Mouse (Mus musculus) ovary, postnatal 36 days (tissue): ENCODE measurements around the gene Tmem53.

Experiments used
- DNase-seq: peaks from one replicate; pipeline ENCODE4 v3.0.0; 2022; ENCODE audit warnings: low spot score, mixed read lengths

Gene Tmem53

DNA sequence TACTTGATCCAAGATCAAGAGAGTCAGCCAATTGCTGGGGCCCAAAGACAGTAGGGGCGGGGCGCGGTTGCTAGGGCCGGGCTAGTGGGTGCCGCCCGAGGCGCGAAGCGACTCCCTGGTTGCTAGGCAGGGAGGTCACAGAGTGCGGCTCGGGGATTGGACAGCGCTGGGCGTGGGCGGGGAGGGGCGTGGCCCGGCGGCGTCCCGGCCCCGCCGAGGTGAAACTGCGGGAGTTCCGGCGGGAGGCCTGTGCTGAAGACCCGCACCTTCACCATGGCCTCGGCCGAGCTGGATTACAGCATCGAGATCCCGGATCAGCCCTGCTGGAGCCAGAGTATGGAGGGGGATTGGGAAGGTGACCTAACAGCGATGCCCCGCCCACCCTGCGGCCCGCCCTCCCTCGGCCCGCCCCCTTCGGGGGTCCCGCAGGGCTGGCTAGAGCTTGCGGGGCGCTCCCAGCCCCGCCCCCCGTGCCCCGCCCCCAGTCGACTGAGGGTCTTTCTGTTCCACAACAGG lies at the start of gene Tmem53, which contains the start of gene Armh1:
Gene Tmem53, plus strand, starts transcription at position 151 of the 516 bp plus-strand sequence.
Gene Armh1, minus strand, starts transcription at position 325 of the 516 bp plus-strand sequence.
- DNase-seq, result peak; percentile 94

DNA sequence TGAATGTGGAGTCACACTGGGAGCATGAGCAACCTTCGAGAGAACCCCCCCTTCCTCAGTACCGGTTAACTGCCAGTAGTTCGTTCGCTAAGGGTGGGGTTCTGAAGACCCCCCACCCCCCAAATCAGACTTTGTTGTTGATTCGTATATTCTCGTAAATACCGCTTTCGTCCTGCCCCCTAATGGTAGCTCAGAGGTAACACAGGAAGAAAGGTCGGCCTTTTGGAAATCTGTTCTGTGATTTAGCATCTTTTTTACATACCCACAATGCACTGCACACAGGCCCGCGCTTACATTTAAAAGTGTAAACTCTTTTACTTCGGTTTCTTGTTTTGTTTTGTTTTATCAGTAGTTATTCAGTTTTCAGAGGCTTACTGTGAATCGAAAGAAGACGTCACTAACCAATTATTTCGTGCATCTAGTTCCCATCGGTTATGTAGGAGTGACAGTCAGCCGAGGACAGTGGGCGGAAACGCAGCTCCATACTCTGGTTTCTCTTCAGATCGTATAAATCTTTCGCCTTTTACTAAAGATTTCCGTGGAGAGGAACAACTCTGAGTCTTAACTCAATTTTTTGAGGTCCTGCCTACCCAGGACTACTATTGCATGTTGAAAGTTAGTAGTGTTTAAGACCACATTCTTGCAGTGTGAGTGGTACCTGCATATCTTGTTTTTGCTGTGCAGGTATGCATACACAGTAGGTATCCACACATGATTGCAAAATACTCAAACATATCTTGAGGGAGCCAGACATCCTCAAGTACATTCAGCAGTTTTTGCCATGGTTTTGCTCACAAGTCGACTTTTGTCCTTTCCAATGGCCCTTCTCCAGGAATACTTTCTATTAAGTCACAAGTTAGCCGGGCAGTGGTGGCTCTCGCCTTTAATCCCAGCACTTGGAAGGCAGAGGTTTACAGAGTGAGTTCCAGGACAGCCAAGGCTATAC lies 49.4 kb upstream of the Tmem53 start:
- DNase-seq, result no peak

DNA sequence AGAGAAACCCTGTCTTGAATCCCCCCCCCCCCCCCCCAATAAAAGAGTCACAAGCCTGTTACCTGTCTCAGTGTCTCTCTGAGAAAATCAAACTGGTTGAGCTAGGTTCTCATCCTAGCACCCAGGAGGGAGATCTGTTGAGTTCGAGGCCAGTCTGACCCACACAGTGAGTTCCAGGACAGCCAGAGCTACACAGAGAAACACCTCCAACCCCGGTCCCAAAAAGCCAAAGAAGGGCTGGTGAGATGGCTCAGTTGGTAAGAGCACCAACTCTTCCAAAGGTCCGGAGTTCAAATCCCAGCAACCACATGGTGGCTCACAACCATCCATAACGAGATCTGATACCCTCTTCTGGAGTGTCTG lies 48.8 kb upstream of the Tmem53 start:
- no peak for DNase-seq

DNA sequence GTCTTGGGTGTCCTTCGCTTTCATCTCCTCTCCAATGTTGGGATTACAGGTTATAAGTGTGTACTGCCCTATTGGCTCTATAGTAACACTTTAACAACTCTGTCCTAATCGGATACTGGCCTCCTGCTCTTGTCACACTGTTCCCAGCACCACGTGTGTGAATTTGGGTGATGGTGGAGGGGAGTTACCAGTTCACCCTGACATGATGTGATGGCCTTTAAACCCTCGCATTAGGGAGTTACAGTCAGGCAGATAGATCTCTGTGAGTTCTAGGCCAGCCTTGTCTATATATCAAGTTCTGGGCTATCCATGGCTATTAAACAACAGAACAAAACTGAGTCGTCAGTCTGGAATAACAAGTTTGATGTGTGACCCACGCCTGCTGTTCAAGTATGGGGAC lies 42.2 kb upstream of the Tmem53 start:
- no peak for DNase-seq

DNA sequence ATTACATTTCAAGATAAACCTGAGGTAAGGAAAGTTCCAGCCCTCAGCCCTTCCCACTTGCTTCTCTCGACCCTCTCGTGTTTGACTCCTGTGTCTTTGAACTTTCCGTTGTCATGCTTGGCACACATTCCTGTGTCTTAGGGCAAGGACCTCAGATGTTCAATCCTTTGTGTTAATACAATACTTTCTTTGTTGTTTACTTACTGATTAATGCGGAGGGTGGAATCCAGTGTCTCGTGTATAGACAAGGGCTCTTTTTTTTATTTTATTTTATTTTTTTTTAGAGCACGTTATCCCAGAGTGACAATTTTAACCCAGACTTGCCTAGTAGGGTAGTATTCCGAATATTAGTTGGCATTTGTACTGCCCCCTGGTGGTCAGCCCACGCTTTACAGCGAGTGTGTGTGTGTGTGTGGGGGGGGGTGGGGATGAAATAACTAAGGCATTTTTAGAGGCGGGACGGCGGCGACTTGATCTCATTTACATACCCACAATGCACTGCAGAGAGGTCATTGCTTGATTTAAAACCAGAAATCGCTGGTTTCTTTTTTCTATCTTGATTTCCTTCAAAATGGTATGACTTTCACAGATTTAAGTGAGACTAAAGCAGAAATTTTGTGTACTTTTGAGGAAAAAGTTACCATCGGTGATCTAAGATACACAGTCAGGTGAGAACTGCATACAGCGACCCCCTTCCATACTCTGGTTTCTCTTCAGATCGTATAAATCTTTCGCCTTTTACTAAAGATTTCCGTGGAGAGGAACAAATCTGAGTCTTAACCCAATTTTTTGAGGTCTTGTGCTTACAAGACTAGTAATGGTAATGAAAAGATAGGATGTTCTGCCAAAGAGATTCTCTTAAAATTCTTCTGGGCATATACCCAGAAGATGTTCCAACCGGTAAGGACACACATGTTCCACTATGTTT lies 41.3 kb upstream of the Tmem53 start:
- peak; percentile 77 for DNase-seq

DNA sequence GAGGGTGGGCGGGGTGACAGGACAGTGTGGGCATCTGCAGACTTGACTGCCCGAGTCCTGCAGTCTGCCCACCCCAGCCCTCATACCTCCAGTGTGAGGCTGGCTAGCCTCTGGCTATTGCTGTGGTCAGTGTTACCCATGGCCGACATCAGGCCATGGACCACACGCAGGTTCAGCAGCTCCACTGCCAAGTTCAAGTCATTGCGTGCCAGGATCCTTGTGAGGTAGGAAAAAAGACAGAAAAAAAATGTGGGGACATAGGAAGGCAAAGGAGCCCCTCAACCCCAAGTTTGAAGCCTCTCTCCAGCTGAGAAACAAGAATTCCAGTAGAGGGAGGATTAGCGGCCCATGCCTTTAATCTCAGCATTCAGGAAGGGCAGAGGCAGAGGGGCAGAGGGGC lies 37.5 kb upstream of the Tmem53 start:
- DNase-seq, result no peak

DNA sequence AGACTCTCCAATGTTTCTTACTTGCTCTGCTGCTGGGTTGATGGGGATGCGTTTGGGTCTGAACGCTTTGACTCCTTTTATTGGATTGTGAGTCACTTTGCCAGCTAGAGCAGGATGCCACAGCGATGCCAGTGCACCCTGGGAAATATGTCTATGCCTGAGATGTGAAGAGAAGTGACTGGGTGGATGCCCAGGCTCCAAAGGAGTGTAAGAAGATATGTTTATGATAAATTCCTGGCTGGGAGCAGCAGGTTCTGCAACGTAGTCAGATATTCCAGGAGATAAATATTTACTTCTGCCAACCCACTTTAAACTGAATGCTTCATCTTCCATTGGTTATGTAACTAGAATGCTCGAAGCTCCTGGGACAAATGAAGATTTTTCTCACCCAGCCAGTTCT lies 34.7 kb upstream of the Tmem53 start:
- no peak for DNase-seq

DNA sequence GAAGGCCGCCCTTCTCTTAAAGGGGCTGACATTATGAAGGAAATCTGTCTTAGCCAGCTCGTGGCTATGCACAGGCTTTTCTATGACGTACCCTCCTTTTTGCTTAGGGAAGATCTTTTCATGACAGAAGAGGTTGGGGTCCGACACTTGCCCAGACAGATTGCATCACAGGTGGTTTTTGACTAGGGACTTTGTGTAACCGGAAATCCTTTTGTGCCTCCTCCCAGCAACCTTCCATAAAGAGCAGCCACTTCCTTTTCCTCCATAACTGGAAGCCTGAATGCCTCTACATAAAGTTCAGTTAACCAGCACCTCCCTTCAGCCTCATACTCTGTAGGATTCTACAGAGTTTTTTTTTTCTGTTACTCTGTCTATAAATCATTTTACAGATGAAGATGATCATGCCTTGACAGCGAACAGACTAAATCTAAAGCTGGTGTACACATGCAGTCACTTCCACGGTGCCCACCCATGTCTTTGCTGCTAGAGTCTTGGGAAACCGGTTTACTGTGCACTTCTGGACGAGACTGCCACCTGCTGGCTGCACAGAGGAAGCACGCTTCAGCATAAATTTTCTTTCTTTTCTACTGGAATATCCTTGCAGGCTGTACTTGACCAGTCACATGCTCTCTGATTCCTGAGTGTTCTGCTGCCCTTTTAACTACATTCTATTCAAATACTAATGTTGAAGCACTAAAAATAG lies 33.1 kb upstream of the Tmem53 start:
- peak; percentile 51 for DNase-seq

DNA sequence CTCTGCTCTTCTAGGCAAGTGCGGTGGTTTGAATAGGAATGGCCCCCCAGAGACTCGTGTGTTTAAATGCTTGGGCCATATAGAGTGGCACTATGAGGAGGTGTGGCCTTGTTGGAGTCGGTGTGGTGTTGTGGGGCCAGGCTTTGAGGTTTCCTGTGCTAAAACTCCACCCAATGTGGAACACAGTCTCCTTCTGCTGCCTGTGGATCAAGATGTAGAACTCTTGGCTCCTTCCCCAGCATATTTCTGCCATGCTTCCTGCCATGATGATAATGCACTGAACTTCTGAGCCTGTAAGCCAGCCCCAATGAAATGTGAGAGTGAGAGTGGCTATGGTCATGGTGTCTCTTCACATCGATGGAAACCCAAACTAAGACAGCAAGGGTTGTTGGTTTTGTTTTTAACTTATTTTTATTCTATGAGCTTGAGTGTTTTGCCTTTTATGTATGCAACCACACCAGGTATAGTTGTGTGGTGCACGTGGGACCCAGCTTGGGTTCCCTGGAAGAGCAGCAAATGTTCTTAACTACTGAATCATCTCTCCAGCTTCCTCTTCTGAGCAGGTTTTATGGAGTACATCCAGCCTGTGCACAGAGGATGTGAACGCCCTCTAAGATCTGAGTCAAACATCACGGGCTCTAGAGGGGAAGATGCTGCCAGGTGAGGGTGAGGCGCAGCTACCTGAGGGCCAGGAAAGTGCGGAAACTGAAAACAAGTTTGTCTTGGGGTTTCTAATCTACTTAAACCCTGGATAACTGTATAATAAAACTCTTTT lies 30.8 kb upstream of the Tmem53 start:
- no peak for DNase-seq

DNA sequence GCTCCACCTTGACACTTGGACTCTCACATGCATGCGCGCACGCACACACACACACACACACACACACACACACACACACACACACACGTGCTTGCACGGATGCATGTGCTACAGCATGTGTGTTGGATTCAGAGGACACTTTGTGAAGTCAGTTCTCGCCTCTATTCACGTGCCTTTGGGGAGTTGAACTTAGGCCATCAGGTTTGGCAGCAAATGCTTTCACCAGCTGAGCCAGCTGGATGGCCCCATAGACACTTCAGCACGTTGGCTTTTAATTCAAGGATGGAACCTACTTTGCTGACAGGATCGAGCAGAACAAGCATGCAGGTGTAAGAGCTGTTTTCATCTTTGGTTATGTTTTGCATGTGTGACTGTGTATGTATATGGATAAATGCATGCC lies 29.9 kb upstream of the Tmem53 start:
- DNase-seq, result no peak

DNA sequence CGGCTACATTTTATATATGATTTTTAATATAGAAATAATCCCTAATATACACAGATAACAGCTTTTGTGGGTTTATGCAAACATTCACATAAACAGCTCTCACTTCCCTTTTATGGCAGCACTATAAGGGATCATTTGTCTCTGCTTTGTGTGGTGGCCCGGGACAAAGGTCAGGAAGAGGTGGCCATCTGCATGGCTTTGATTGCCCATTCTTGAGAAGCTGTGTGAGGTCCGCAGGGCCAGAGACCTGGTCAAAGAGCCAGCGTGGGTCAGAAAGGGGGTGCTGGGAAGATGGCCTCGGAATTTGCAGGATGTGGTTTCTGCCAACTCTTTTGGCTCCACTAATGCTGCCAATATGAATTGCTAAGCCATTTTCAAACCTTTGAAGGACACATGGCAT lies 28.8 kb upstream of the Tmem53 start:
- no peak for DNase-seq

DNA sequence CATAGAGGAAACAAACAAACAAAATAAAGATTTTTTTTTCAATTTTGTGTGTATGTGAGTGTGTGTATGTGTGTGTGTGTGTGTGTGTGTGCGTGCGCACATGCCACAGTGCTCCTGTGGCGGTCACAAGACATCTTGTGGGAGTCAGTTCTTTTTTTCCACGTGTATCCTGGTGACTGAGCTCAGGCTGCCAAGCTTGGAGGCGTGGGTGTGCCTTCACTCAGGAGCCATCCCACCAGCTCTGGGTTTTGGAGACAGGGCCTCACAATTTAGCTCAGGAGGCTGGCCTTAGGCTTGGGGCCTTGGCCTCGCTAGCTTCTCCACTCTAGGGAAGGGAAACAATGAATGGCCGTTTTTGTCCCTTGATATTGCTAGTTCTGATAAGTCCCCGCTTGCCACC lies 27.6 kb upstream of the Tmem53 start:
- DNase-seq, result no peak

DNA sequence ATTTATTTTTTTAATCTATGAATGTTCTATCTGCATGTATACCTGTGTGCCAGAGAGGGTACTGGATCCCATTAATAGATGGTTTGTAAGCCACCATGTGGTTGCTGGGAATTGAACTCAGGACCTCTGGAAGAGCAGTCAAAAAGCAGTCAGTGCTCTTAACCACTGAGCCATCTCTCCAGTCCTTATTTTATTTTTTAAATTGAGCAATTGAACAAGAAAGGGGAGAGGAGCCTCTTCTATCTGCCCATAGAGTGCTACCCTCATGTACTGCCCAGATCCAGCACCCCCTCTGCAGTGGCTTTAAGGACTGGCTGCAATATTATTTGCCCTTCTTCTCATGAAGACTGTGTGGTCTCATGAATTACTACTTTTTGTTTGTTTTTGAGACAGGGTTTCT lies 26.5 kb upstream of the Tmem53 start:
- no peak for DNase-seq

DNA sequence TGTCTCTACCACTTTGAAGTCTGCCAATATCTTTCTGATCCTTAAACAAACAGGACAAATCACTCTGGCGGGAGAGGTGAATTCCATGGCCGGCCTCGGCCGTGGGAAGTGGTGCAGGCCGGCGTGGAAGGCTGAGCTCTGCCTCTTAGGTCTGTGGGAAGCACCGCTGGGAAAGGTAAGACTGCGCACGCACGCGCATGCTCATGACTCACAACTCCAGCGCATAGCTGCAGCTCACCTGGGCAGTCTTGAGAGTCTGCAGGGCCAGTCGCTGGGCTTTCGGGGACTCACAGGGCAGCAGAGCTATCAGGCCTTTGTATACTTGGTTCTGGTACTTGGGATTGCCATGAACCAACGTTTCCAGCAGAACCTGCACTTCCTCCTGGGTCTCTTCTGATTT lies 22.2 kb upstream of the Tmem53 start:
- no peak for DNase-seq

DNA sequence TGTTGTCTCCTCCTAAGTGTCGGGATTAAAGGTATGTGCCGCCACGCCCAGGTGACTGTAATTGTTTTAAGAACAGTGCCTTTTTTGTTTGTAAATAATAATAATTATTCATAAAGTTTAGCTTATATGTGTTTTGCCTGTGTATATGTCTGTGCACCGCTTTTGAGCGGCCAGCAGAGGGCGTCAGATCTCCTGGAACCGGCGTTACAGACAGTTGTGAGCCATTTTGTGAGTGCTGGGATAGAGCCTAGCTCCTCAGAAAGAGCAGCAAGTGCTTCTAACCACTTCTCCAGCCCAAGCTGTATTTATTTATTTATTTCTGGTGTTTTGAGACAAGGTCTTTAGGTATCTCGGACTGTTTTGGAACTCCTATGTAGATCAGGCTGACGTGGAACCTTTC lies 21.4 kb upstream of the Tmem53 start:
- DNase-seq, result no peak

DNA sequence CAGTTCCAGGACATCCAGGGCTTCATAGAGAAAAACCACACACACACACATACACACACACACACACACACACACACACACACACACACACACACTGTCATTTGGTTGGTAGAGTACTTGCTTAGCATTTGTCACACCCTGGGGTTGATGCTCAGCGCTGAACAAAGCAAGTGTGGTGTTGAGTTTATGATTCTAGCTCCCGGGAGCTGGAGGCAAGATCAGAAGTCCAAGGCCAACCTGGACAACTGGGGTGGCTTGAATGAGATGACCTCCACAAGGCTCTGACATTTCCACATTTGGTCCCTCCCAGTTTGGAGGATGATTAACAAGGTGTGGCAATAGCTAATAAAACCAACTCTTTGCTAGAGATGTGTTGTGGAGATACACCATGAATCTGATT lies 20.5 kb upstream of the Tmem53 start:
- DNase-seq, result no peak

DNA sequence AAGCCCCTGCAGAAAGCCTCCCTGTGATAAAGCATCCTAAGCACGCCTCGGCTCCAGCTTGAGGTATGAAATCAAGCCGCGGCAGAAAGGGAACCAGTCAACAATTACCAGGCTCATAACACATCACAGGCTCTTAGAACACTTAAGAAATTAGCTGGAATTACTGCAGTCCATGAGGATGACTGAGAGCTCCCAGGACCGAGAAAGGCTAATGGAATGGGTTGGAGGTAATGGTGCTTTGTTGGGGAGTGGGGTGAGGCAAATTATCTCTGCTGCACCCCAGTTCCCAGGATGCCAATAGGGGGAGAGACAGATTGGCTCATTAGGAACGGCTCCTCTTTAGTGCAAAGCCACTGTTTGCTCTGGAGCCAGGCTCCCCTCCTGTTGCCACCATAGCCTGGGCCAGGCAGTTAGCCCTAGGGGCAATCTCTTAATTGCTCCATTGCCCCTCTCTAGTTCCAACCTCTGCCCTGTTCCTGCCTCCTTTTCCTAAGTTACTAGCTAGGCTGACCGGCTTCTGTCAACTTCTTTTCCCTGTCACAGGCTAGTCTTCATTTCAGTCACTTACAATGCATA lies 17.5 kb upstream of the Tmem53 start:
- no peak for DNase-seq

DNA sequence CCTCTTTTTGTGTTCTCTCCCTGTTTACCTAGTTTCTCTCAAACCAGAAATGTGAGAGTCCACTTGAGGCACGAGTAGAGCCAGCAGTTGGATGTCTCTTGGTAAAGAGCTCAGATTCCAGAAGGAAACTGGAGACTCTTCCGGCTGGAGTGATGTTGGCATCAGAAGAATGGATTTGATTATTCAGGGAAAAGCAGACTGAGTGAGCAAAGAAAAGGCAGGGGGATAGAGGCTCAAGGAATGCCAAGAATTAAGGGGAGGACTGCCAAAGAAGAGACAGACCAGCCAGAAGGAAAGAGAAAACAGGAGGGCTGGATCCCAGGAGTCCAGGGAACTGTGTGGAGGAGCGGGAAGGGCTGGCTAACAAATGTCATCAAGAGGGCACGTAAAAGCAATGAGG lies 15.9 kb upstream of the Tmem53 start:
- no peak for DNase-seq

DNA sequence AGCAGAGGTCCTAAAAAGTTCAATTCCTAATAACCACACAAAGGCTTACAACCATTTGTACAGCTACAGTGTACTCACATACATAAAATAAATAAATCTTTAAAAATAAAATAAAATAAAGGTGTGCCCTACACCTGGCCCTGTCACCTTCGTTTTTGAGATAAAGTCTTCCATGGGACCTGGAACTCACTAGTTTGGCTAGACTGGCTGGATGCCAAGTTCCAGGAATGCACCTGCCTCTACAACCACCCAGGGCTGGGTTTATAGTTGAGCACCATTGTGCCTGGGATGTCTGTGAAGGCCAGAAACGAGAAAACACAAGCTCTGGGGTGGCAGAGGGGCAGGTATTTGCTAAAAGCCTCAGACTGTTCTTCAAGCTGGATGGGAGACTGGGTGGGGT lies 12.6 kb upstream of the Tmem53 start:
- no peak for DNase-seq

DNA sequence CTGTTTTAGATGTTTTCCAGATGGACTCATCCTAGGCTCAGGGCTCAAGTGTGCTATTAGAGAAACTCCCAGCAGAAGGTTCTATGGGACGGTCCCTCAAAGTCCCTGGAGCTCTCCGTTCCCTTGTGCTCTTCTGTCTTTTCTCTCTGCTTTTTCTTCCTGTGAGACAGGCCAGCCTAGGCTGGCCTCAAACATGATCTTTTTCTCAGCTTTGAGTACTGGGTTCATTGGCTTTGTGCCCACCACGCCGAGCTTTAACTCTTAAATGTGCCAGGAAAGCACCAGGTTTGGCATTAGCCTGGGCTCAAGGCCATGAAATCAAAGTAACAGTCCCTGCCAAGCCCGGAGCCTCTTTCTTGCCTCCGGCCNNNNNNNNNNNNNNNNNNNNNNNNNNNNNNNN lies 10.9 kb upstream of the Tmem53 start:
- peak; percentile 28 for DNase-seq

DNA sequence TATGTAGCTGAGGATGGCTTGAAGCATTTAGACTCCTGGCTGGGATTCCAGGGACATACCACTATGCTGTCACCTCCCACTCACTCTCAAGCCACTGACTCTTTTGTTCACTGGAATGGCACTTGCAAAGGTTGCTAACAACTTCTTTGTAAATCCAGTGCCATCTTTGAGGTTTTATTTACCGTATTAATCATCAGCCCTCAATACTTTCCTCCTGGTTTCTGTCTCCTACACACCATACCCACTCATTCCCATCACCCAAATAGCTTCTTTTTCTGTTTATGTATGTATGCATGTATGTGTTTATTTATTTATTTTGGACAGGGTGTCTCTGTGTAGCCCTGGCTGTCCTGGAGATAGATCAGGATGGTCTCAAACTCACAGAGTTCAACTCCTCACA lies 769 bp upstream of the Tmem53 start:
- DNase-seq, result no peak
